Mouse (Mus musculus) hindbrain, embryonic 15.5 days (tissue): ENCODE measurements around the gene Calm4. TPM values are rescaled to one million over a fixed set of nuclear protein-coding genes. Genes with fewer than 3 reads are reported as not detected.

Source experiments
- polyA plus RNA-seq: library from polyadenylated mRNA; unstranded; fragments of >200 nt; fragmentation: Nextera tagmentation; extraction: Ambion mirVana; gene quantifications from 2 replicates; pipeline ENCODE4 v1.2.1, GENCODE M21; 2015

The Calm4 gene
- polyA plus RNA-seq, 1 experiment from 2014 or later, result 0.27 TPM

Other genes with a start within 250 kb of the Calm4 start
- 13.5 and 16.8 TPM in 2 replicates for gene Fam208b, start 226.6 kb upstream of the Calm4 start, polyA plus RNA-seq
- 13.4 and 17.9 TPM in 2 replicates for gene Asb13, start 203.7 kb upstream of the Calm4 start, polyA plus RNA-seq
- 0.21 TPM in 1 of 2 replicates, not detected in the other for gene Calml3, start 33.4 kb upstream of the Calm4 start, polyA plus RNA-seq
- not detected in 2 replicates for gene Calm5, start 16.4 kb downstream of the Calm4 start, polyA plus RNA-seq
- 12.7 and 13.0 TPM in 2 replicates for gene Net1, start 80.5 kb downstream of the Calm4 start, polyA plus RNA-seq
- 0.04 TPM in 1 of 2 replicates, not detected in the other for gene Tubal3, start 80.5 kb downstream of the Calm4 start, polyA plus RNA-seq
- 0.14 TPM in 1 of 2 replicates, not detected in the other for gene Ucn3, start 107.6 kb downstream of the Calm4 start, polyA plus RNA-seq
- gene Akr1c14, start 211.3 kb downstream of the Calm4 start, polyA plus RNA-seq, result 0.75 and 0.92 TPM in 2 replicates